Mouse (Mus musculus): Measurements from ENCODE around the gene Csrp2. TPM values are rescaled to one million over a fixed set of nuclear protein-coding genes. Genes with fewer than 3 reads are reported as not detected.

The Csrp2 gene
- polyA plus RNA-seq, 1 experiment from 2014 or later = 150 TPM

DNA sequence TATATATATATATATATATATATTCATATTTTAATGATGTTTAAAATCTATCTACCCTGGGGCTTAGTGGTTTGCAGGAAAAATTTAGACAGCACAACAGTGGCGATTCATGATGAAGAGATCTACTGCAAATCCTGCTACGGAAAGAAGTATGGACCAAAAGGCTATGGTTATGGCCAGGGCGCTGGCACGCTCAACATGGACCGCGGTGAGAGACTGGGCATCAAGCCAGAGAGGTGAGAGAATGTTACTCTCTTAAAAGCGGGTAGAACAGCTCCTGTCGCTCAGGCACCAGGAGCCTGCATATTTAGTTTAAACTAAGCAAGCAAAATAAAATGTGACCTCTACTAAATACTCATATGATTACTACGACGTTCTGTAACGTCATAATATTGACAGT lies 15.5 kb downstream of the Csrp2 start:
- Histone ChIP-seq H3K27ac (no peak overlapping the region), H3K9me3 (no peaks in the 10 kb centered on the region), H3K4me3 (no peak overlapping the region), H3K9ac (no peak overlapping the region), H3K4me1 (peaks cover 17% of the 10 kb centered on the region), H3K27me3 (replicated peaks) (no peaks in the 10 kb centered on the region), H3K36me3 (peaks cover 19% of the 10 kb centered on the region), H3K4me2 (replicated peaks) (no peak overlapping the region)
- 94% methylated on average over 11 of the region's 11 CpGs for WGBS
- no peak for ATAC-seq (ENCODE audit: low FRiP score, low read depth)

GRCm38 (mm10) chr10:110935669-110936068 lies 16.1 kb downstream of the Csrp2 start:
- Histone ChIP-seq H3K9ac (no peak overlapping the region), H3K36me3 (peaks cover 20% of the 10 kb centered on the region), H3K4me2 (replicated peaks) (no peak overlapping the region), H3K27ac (no peak overlapping the region), H3K9me3 (no peaks in the 10 kb centered on the region), H3K4me1 (peaks cover 12% of the 10 kb centered on the region), H3K4me3 (no peak overlapping the region), H3K27me3 (replicated peaks) (no peaks in the 10 kb centered on the region)
- no peak for ATAC-seq (ENCODE audit: low FRiP score, low read depth)
- 87% methylated on average over 7 of the region's 7 CpGs for WGBS

- ATAC-seq (ENCODE audit: low FRiP score, low read depth) = no peak
- H3K27ac ChIP-seq = no peak overlapping the region
- H3K27me3 ChIP-seq (replicated peaks) = no peaks in the 10 kb centered on the region
- no peaks in the 10 kb centered on the region for H3K9me3 ChIP-seq
- WGBS = 96% methylated on average over 7 of the region's 7 CpGs
- H3K4me1 ChIP-seq = no peaks in the 10 kb centered on the region
- peaks cover 36% of the 10 kb centered on the region for H3K36me3 ChIP-seq
- H3K4me3 ChIP-seq = no peak overlapping the region
- H3K9ac ChIP-seq = no peak overlapping the region
- no peak overlapping the region for H3K4me2 ChIP-seq (replicated peaks)
These were observed 18.8 kb downstream of the Csrp2 start for GRCm38 (mm10) chr10:110938361-110938760.

DNA sequence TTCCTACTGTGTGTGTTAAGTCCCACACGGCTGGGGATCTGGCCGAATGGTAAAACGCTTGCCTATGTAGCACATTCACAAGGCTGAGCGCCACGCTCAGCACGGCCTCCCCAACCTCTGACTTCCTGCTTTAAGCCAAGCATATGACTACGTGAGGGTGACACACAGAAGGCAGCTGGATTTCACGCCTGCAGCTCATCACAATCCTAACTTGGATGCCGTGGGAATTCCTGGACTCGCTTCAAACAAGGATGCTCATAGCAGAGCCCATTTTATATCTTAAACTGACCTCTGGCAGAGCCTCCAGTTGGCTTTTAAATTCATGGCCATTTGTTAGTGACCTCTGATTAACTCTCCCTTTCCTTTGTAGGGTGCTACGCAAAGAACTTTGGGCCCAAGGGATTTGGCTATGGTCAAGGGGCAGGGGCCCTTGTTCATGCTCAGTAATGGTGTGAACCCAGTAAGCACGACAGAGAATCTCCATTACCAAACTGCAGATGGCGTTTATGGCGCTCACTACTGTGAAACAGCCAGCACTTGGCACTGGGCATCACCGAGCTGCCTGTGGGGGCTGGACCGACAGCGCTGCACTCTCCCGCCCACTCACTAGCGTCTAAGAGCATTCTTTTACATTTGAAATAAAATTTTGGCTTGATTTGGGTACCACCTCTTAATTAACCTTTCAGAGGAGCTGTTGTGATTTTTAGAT lies 19.4 kb downstream of the Csrp2 start:
- WGBS = 86% methylated on average over 19 of the region's 19 CpGs
- Histone ChIP-seq H3K4me2 (replicated peaks) (no peak overlapping the region), H3K4me3 (no peak overlapping the region), H3K27ac (no peak overlapping the region), H3K27me3 (replicated peaks) (no peaks in the 10 kb centered on the region), H3K4me1 (no peaks in the 10 kb centered on the region), H3K9ac (no peak overlapping the region), H3K9me3 (no peaks in the 10 kb centered on the region), H3K36me3 (peaks cover 36% of the 10 kb centered on the region)
- ATAC-seq (ENCODE audit: low FRiP score, low read depth) = no peak

DNA sequence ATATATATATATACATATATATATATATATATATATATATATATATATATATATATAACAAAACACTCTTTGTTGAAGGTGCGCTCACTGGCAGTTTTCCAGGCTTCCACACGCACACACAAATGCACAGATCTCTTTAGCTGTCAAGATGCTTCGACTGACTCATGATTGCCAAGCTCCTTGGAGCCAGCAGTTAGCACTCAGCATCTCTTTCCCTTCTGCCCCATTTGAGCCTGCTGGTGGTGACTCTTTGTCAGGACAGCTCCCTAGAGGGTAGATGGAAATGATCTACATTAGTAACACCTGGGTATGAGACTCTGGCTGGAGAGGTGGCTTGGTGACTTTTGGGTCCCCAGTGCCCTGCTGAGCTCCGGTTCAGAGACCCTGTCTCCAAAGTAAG lies 20.1 kb downstream of the Csrp2 start:
- no peak overlapping the region for H3K27ac ChIP-seq
- ATAC-seq (ENCODE audit: low FRiP score, low read depth) = no peak
- WGBS = 86% methylated on average over 4 of the region's 4 CpGs
- H3K4me1 ChIP-seq = no peaks in the 10 kb centered on the region
- H3K9ac ChIP-seq = no peak overlapping the region
- no peaks in the 10 kb centered on the region for H3K9me3 ChIP-seq
- H3K36me3 ChIP-seq = peaks cover 39% of the 10 kb centered on the region
- H3K4me2 ChIP-seq (replicated peaks) = no peak overlapping the region
- H3K27me3 ChIP-seq (replicated peaks) = no peaks in the 10 kb centered on the region
- no peak overlapping the region for H3K4me3 ChIP-seq

- no peak for ATAC-seq (ENCODE audit: low FRiP score, low read depth)
- no peak overlapping the region for H3K4me3 ChIP-seq
- H3K9me3 ChIP-seq = no peaks in the 10 kb centered on the region
- H3K27ac ChIP-seq = no peak overlapping the region
- H3K4me2 ChIP-seq (replicated peaks) = no peak overlapping the region
- WGBS = 87% methylated on average over 13 of the region's 13 CpGs
- no peaks in the 10 kb centered on the region for H3K27me3 ChIP-seq (replicated peaks)
- H3K36me3 ChIP-seq = peaks cover 44% of the 10 kb centered on the region
- H3K4me1 ChIP-seq = no peaks in the 10 kb centered on the region
- no peak overlapping the region for H3K9ac ChIP-seq
These were observed 21.3 kb downstream of the Csrp2 start for GRCm38 (mm10) chr10:110940740-110941398.

GRCm38 (mm10) chr10:110941968-110942367 lies 22.4 kb downstream of the Csrp2 start:
- WGBS = 93% methylated on average over 11 of the region's 11 CpGs
- H3K36me3 ChIP-seq = peaks cover 53% of the 10 kb centered on the region
- no peak overlapping the region for H3K4me3 ChIP-seq

DNA sequence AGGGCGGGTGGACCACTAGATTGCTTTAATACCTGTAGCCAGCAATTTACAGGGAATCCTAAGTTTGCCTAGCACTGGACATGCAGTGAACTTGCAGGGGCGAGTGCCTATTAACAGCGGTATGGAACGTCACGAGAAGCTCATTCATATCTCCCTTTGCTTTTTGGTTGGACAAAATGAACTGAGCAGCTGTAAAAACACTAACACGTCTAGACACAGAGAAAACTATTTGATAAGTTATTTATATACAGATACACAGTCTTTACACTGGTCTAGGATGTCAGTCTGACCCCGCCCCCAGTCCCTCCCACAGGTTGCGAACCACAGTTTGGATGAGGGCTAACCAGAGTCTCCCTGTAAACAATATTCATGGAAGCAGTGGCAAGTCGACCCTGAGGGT lies 23.2 kb downstream of the Csrp2 start:
- Histone ChIP-seq H3K27me3 (replicated peaks) (no peaks in the 10 kb centered on the region), H3K27ac (no peak overlapping the region), H3K4me2 (replicated peaks) (no peak overlapping the region), H3K4me3 (no peak overlapping the region), H3K36me3 (peaks cover 58% of the 10 kb centered on the region), H3K4me1 (no peaks in the 10 kb centered on the region), H3K9ac (no peak overlapping the region), H3K9me3 (no peaks in the 10 kb centered on the region)
- ATAC-seq (ENCODE audit: low FRiP score, low read depth) = no peak
- 91% methylated on average over 9 of the region's 9 CpGs for WGBS

More at GRCm38 (mm10) chr10:110941968-110942367, 22.4 kb downstream of the Csrp2 start:
- no peak for ATAC-seq (ENCODE audit: low FRiP score, low read depth)
- Histone ChIP-seq H3K9me3 (no peaks in the 10 kb centered on the region), H3K27ac (no peak overlapping the region), H3K4me2 (replicated peaks) (no peak overlapping the region), H3K27me3 (replicated peaks) (no peaks in the 10 kb centered on the region), H3K9ac (no peak overlapping the region), H3K4me1 (no peaks in the 10 kb centered on the region)

DNA sequence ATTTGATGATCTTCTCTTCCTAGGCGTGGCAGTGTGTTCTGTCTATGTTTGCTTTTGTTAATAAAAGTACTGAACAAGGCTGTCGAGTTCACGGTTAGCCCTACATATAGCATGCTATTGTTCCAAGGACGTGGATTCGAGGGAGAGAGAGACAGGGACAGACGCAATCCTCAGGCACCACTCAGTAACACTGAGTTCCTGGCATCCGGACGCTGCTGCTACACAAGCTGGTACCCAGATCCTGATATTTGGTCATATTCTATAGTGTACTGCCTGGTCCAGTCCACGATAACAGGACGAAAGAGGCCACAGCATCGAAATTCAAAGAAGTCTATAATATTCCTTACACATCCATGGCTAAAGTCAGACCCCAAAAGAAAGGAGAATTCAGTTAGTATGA lies 24.6 kb downstream of the Csrp2 start:
- Histone ChIP-seq H3K4me2 (replicated peaks) (no peak overlapping the region), H3K9me3 (no peaks in the 10 kb centered on the region), H3K9ac (no peak overlapping the region), H3K27ac (no peak overlapping the region), H3K4me1 (no peaks in the 10 kb centered on the region), H3K4me3 (no peak overlapping the region), H3K27me3 (replicated peaks) (no peaks in the 10 kb centered on the region), H3K36me3 (peaks cover 47% of the 10 kb centered on the region)
- ATAC-seq (ENCODE audit: low FRiP score, low read depth) = no peak
- WGBS = 91% methylated on average over 11 of the region's 11 CpGs

DNA sequence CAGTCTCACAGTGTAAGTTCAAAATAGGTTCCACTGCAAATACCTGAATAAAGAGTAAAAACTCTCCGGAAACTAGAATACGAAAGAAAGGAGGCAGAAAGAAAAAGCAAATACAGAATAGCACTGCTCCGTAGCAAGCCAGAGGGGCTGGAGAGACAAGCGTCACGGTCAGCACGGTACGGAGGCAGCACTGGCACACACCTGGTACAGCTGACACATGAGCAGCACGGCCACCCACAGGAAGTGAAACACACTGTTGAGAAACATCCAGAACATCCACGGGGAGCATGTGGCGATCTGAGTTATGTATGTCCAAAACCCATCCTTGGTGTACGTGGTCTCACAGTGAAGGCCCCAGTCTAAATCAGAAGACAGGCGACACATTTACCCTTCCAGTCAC lies 26.4 kb downstream of the Csrp2 start:
- Histone ChIP-seq H3K36me3 (peaks cover 51% of the 10 kb centered on the region), H3K27ac (no peak overlapping the region)
- WGBS = 90% methylated on average over 12 of the region's 12 CpGs

GRCm38 (mm10) chr10:110947574-110947973 lies 28.0 kb downstream of the Csrp2 start:
- H3K9ac ChIP-seq = no peak overlapping the region
- H3K27me3 ChIP-seq (replicated peaks) = no peaks in the 10 kb centered on the region
- H3K9me3 ChIP-seq = no peaks in the 10 kb centered on the region
- 88% methylated on average over 4 of the region's 4 CpGs for WGBS
- no peak overlapping the region for H3K4me2 ChIP-seq (replicated peaks)
- no peak for ATAC-seq (ENCODE audit: low FRiP score, low read depth)
- H3K4me3 ChIP-seq = no peak overlapping the region
- no peaks in the 10 kb centered on the region for H3K4me1 ChIP-seq
- H3K27ac ChIP-seq = no peak overlapping the region
- H3K36me3 ChIP-seq = peaks cover 45% of the 10 kb centered on the region

More for the DNA sequence above, 26.4 kb downstream of the Csrp2 start:
- ATAC-seq (ENCODE audit: low FRiP score, low read depth) = no peak
- no peaks in the 10 kb centered on the region for H3K9me3 ChIP-seq
- no peak overlapping the region for H3K9ac ChIP-seq
- H3K4me2 ChIP-seq (replicated peaks) = no peak overlapping the region
- H3K4me1 ChIP-seq = no peaks in the 10 kb centered on the region
- no peak overlapping the region for H3K4me3 ChIP-seq
- H3K27me3 ChIP-seq (replicated peaks) = no peaks in the 10 kb centered on the region

DNA sequence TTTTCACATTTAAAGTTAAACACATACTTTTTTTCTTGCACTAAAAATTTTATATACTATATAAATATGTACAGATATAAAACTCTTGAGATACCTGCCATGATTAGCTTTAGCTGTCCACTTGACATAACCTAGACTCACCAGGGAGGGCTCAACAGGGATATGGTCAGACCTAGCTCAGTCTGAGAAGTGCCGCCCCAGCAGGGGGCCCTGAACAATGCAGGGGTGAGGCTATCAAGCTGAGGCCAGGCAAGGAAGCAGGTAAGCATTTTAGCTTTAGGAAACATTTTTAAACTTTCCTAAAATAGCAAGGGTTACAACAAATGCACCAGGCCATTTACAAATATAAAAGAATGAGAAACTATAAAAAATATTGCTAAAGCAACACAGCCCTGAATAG lies 31.5 kb downstream of the Csrp2 start:
- Histone ChIP-seq H3K27me3 (replicated peaks) (no peaks in the 10 kb centered on the region), H3K9me3 (no peaks in the 10 kb centered on the region), H3K4me3 (no peak overlapping the region), H3K27ac (no peak overlapping the region), H3K36me3 (peaks cover 39% of the 10 kb centered on the region), H3K9ac (no peak overlapping the region), H3K4me2 (replicated peaks) (no peak overlapping the region), H3K4me1 (no peaks in the 10 kb centered on the region)
- 97% methylated on average over 1 of the region's 1 CpGs for whole genome bisulfite sequencing
- ATAC-seq (ENCODE audit: low FRiP score, low read depth) = no peak

DNA sequence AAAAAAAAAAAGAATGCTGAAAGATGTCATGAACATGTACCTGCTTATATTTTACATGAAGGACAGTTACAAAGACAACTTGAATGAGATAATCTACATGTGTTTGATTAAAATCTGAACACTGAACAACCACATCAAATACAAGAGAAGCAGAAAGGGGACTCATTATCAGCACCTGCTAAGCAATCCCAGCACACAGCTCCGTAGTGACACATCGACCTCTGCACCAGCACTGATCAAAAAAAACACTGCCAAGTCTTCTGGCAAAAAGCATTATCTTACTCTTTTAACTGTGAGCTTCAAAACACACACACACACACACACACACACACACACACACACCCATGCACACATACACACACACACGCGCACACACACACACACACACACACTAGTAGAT lies 32.2 kb downstream of the Csrp2 start:
- Histone ChIP-seq H3K9me3 (no peaks in the 10 kb centered on the region), H3K4me3 (no peak overlapping the region), H3K4me2 (replicated peaks) (no peak overlapping the region), H3K27ac (no peak overlapping the region), H3K27me3 (replicated peaks) (no peaks in the 10 kb centered on the region), H3K9ac (no peak overlapping the region), H3K4me1 (no peaks in the 10 kb centered on the region), H3K36me3 (peaks cover 35% of the 10 kb centered on the region)
- ATAC-seq (ENCODE audit: low FRiP score, low read depth) = no peak
- WGBS = 94% methylated on average over 4 of the region's 4 CpGs

All from neural tube, embryonic 12.5 days (tissue).